Mouse (Mus musculus): Measurements from ENCODE around the gene 1110008L16Rik.
A peak's percentile ranks its signal among the peaks of the same experiment; 100 is the strongest.
"Not testable (repeated sequence)": the region's sequence is repeated elsewhere in the genome, so short reads cannot be mapped to it uniquely, and the experiment has no call there.

1110008L16Rik gene

GRCm38 (mm10) chr12:55299336-55299735 lies at the start of gene 1110008L16Rik:
1110008L16Rik (plus strand) TSS chr12:55299577.
- no peak for DNase-seq (ENCODE audit: low read depth, low spot score)

GRCm38 (mm10) chr12:55261950-55262349 lies 37.4 kb upstream of the 1110008L16Rik start:
- not testable (repeated sequence) for DNase-seq (ENCODE audit: low read depth, low spot score)

GRCm38 (mm10) chr12:55263385-55263784 lies 36.0 kb upstream of the 1110008L16Rik start:
- not testable (repeated sequence) for DNase-seq (ENCODE audit: low read depth, low spot score)

GRCm38 (mm10) chr12:55272243-55272642 lies 27.1 kb upstream of the 1110008L16Rik start:
- peak; percentile 45 for DNase-seq (ENCODE audit: low read depth, low spot score)

- not testable (repeated sequence) for DNase-seq (ENCODE audit: low read depth, low spot score)
Observed at GRCm38 (mm10) chr12:55277583-55277982, 21.8 kb upstream of the 1110008L16Rik start.

GRCm38 (mm10) chr12:55298112-55298511 lies 1.3 kb upstream of the 1110008L16Rik start:
- DNase-seq (ENCODE audit: low read depth, low spot score): no peak

- DNase-seq (ENCODE audit: low read depth, low spot score): no peak
Observed at GRCm38 (mm10) chr12:55300820-55301351, 1.5 kb downstream of the 1110008L16Rik start.

GRCm38 (mm10) chr12:55301472-55302300 lies 2.3 kb downstream of the 1110008L16Rik start:
- DNase-seq (ENCODE audit: low read depth, low spot score): no peak

- DNase-seq (ENCODE audit: low read depth, low spot score): peak; percentile 82
Observed at GRCm38 (mm10) chr12:55302485-55303441, 3.4 kb downstream of the 1110008L16Rik start, which contains the start of gene Ppp2r3c. Ppp2r3c (minus strand) TSS chr12:55302998.

- no peak for DNase-seq (ENCODE audit: low read depth, low spot score)
Observed at GRCm38 (mm10) chr12:55306371-55306770, 7.0 kb downstream of the 1110008L16Rik start.

GRCm38 (mm10) chr12:55307566-55307965 lies 8.2 kb downstream of the 1110008L16Rik start:
- DNase-seq (ENCODE audit: low read depth, low spot score): no peak

- DNase-seq (ENCODE audit: low read depth, low spot score): no peak
Observed at GRCm38 (mm10) chr12:55308731-55309130, 9.4 kb downstream of the 1110008L16Rik start.

GRCm38 (mm10) chr12:55309501-55309900 lies 10.1 kb downstream of the 1110008L16Rik start:
- DNase-seq (ENCODE audit: low read depth, low spot score): no peak

- DNase-seq (ENCODE audit: low read depth, low spot score): no peak
Observed at GRCm38 (mm10) chr12:55311841-55312240, 12.5 kb downstream of the 1110008L16Rik start.

- DNase-seq (ENCODE audit: low read depth, low spot score): no peak
Observed at GRCm38 (mm10) chr12:55313901-55314300, 14.5 kb downstream of the 1110008L16Rik start.

GRCm38 (mm10) chr12:55315192-55315591 lies 15.8 kb downstream of the 1110008L16Rik start:
- DNase-seq (ENCODE audit: low read depth, low spot score): peak; percentile 50

- no peak for DNase-seq (ENCODE audit: low read depth, low spot score)
Observed at GRCm38 (mm10) chr12:55321642-55322291, 22.4 kb downstream of the 1110008L16Rik start.

- DNase-seq (ENCODE audit: low read depth, low spot score): no peak
Observed at GRCm38 (mm10) chr12:55325702-55326101, 26.3 kb downstream of the 1110008L16Rik start.

GRCm38 (mm10) chr12:55328784-55329183 lies 29.4 kb downstream of the 1110008L16Rik start:
- no peak for DNase-seq (ENCODE audit: low read depth, low spot score)

GRCm38 (mm10) chr12:55329351-55329750 lies 30.0 kb downstream of the 1110008L16Rik start:
- DNase-seq (ENCODE audit: low read depth, low spot score): no peak

GRCm38 (mm10) chr12:55333662-55334061 lies 34.3 kb downstream of the 1110008L16Rik start:
- no peak for DNase-seq (ENCODE audit: low read depth, low spot score)

Measured in WW6 (cell line).